Mouse (Mus musculus) small intestine, adult 2 months (tissue): ENCODE results near the gene Htra2. TPM values are rescaled to one million over a fixed set of nuclear protein-coding genes. Genes with fewer than 3 reads are reported as not detected.

Experiments
- H3K27ac ChIP-seq: fragments of 200-500 bp; 2 replicates; pipeline ENCODE4 v1.5.1; 2012; ENCODE audit warnings: low read depth, low read length, control low read depth, inconsistent platforms; ENCODE audit not compliant: insufficient read depth
- H3K27me3 ChIP-seq: fragments of 200-500 bp; 2 replicates; pipeline ENCODE4 v1.6.1; 2012; ENCODE audit warnings: mild to moderate bottlenecking, moderate library complexity, low read length, inconsistent platforms; ENCODE audit not compliant: control insufficient read depth, insufficient read depth
- H3K36me3 ChIP-seq: fragments of 200-500 bp; 2 replicates; pipeline ENCODE4 v1.6.1; 2012; ENCODE audit warnings: mild to moderate bottlenecking, low read length, control low read depth, inconsistent platforms; ENCODE audit not compliant: control insufficient read depth, insufficient read depth
- H3K4me1 ChIP-seq: fragments of 200-500 bp; 2 replicates; pipeline ENCODE4 v1.6.1; 2012; ENCODE audit warnings: low read length, inconsistent platforms, mixed read lengths; ENCODE audit not compliant: control insufficient read depth, insufficient read depth, insufficient read length
- H3K4me3 ChIP-seq: fragments of 200-500 bp; 2 replicates; pipeline ENCODE4 v1.5.1; 2012; ENCODE audit warnings: low read depth, mild to moderate bottlenecking, control low read depth, inconsistent platforms, low read length, moderate library complexity
- CTCF ChIP-seq: fragments of 200-500 bp; IDR thresholded peaks from 2 replicates; pipeline ENCODE4 v1.5.1; 2012; ENCODE audit warnings: low read depth, mild to moderate bottlenecking, control low read depth, inconsistent platforms, low read length, moderate library complexity, mixed read lengths; ENCODE audit not compliant: insufficient replicate concordance, insufficient read length; ENCODE audit errors: extremely low read depth
- POLR2A ChIP-seq: fragments of 200-500 bp; IDR thresholded peaks from 2 replicates; pipeline ENCODE4 v1.6.1; 2012; ENCODE audit warnings: low read depth, mild to moderate bottlenecking, control low read depth, inconsistent platforms, low read length, moderate library complexity
- WGBS: fragments of 180-500 bp; shearing (Covaris S2); methylation state at CpG from one replicate; pipeline ENCODE4 v1.1.7; 2018; 5-methylcytosine and 5-hydroxymethylcytosine counted together
- polyA plus RNA-seq: library from polyadenylated mRNA; depleted of rRNA; stranded (reverse); fragments of >200 nt; gene quantifications from 2 replicates; pipeline ENCODE4 v1.2.3, GENCODE M21; 2012; rRNA removed

The Htra2 gene
- polyA plus RNA-seq, 1 experiment, result 24.3 TPM

DNA sequence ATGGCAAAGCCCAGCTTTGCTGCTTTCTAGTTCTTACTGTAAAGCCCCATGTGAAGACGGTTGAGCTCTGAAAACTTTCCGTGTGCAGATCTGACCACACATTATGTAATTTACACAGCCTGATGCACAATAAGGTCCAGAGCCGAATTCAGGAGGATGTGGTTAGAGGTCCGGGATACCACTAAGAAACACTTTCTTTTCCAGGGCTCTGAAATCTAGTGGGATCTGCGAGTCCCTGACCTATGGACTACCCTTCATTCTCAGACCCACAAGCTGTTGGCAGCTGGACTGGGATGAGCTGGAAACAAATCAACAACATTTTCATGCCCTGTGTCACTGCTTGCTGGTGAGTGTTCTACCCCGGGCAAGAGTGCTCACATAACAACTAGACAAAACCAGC lies 49.0 kb downstream of the Htra2 start:
- H3K4me3 ChIP-seq, result no peak overlapping the region
- 72% methylated on average over 6 of the region's 6 CpGs for WGBS
- TF ChIP-seq POLR2A (no peak), CTCF (no peak)
- H3K36me3 ChIP-seq, result no peaks in the 10 kb centered on the region
- H3K4me1 ChIP-seq, result no peaks in the 10 kb centered on the region
- no peak overlapping the region for H3K27ac ChIP-seq
- no peaks in the 10 kb centered on the region for H3K27me3 ChIP-seq

DNA sequence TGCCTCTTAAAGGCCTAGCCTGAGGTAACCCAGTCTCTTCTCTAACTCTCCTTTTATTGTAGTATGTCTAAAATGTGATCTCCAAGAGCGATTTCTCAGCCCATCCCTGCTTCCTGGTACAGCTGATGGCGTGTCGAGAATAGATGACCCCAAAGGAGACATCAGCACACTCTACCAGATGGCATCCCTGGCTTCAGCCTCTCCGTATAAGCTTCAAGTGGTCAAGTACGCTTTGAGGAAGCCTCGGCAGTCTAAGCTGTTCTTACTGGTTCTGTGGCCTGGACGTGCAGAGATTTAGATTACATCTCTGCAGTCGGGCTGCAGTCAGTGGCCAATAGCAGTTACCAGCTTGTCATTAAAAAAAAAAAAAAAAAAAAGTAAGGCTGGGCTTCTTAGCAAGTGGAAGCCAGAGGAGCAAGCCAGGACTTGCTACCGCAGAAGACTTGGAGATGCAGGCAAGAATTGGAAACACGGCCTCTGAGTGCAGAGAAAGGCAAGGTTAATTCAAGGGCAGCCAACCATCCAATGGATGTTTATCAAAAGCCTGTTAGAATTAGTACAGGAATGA lies 49.5 kb downstream of the Htra2 start:
- peak overlapping the region; percentile 28 for H3K27ac ChIP-seq
- TF ChIP-seq CTCF (no peak), POLR2A (no peak)
- H3K36me3 ChIP-seq, result no peaks in the 10 kb centered on the region
- H3K4me1 ChIP-seq, result no peaks in the 10 kb centered on the region
- H3K27me3 ChIP-seq, result no peaks in the 10 kb centered on the region
- H3K4me3 ChIP-seq, result no peak overlapping the region
- WGBS, result 81% methylated on average over 10 of the region's 10 CpGs

DNA sequence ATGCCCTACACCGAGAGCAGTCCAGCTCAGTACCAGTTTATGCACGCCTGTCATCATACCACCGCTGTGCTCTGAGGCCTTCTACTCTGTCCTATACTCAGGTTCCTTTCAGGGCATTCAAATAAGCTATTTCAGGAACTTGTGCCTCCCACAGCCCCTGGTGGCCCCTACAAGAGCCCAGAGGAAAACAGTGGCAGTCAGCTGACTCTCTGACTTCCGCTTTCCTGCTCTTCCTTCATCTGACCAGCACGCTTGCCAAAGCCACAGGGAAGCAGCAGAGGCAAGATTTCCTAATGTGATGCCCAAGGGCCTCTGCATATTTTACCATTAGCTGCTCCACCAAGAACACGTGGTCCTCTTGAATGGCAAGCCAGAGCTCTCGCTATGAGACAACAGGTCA lies 50.2 kb downstream of the Htra2 start:
- Histone ChIP-seq H3K4me3 (no peak overlapping the region), H3K27me3 (no peaks in the 10 kb centered on the region), H3K27ac (peak overlapping the region; percentile 37), H3K4me1 (no peaks in the 10 kb centered on the region), H3K36me3 (no peaks in the 10 kb centered on the region)
- WGBS, result 67% methylated on average over 7 of the region's 7 CpGs
- TF ChIP-seq POLR2A, result no peak
- TF ChIP-seq CTCF, result no peak

DNA sequence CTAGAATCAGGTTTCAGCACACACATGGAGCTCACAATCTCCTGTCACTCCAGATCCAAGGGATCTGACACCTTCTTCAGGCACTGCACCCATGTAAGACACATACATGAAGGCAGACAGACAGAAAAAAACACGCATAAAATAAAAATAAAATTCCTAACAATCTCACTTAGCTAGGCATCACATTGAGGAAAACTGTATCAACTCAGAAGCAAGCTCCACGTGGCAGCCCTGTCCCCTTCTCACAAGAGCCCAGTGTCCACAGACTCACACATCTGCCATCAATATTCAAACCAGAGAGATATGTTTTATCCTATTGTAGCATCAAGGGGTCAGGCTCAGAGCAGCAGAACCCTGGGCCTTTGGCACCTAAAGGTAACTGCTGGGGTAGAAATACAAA lies 50.8 kb downstream of the Htra2 start:
- no peak for TF ChIP-seq CTCF
- TF ChIP-seq POLR2A, result no peak

DNA sequence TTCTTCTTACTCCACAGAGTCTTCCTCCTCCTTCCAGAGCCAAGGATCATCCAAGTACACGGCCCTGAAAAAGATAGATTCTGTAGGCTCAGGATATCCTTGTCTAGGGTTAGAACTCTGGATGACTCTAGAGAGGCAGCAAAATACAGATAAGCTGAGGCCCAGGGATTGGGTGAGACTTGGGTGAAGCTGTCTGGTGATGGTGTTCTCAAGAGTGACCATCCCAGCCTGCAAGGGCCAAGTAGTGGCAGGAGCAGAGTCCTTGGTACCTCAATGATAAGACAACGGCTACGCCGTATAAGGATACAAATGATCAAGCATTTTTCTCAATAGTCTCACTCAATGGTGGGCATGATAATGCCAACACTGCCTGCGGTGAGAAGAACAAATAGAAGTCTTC lies 51.2 kb downstream of the Htra2 start:
- no peaks in the 10 kb centered on the region for H3K36me3 ChIP-seq
- no peak overlapping the region for H3K27ac ChIP-seq
- H3K4me3 ChIP-seq, result no peak overlapping the region
- H3K27me3 ChIP-seq, result no peaks in the 10 kb centered on the region
- H3K4me1 ChIP-seq, result no peaks in the 10 kb centered on the region
- TF ChIP-seq CTCF (no peak), POLR2A (no peak)
- WGBS, result 82% methylated on average over 5 of the region's 5 CpGs

More for the DNA sequence above, 50.8 kb downstream of the Htra2 start:
- Histone ChIP-seq H3K4me3 (no peak overlapping the region), H3K27ac (peak overlapping the region; percentile 37; the same call in 1 of the 2 replicates), H3K27me3 (no peaks in the 10 kb centered on the region), H3K36me3 (no peaks in the 10 kb centered on the region), H3K4me1 (no peaks in the 10 kb centered on the region)
- 82% methylated on average over 2 of the region's 2 CpGs for WGBS

DNA sequence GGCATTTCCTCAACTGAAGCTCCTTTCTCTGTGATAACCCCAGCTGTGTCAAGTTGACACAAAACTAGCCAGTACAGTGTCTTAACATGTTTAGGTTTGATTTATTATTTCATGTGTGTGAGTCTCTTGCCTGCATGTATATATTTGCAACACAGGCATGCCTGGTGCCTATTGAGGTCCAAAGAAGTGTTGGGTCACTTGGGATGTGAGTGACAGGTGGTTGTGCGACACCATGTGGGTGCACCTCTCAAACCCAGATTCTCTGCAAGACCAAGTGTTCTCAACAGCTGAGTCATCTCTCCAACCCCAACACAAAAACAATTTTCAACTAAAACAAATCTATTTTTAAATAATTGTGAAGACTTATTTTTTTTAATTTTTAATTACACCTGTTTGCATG lies 52.0 kb downstream of the Htra2 start:
- TF ChIP-seq POLR2A (no peak), CTCF (no peak)
- 87% methylated on average over 1 of the region's 1 CpGs for WGBS

More for the DNA sequence above, 52.0 kb downstream of the Htra2 start:
- Histone ChIP-seq H3K4me3 (no peak overlapping the region), H3K36me3 (no peaks in the 10 kb centered on the region), H3K4me1 (no peaks in the 10 kb centered on the region), H3K27me3 (no peaks in the 10 kb centered on the region), H3K27ac (no peak overlapping the region)

Other genes starting within 250 kb of the Htra2 start
- 0.29 and 0.34 TPM in 2 replicates for gene Sema4f, start 115.5 kb downstream of the Htra2 start, polyA plus RNA-seq
- 0.06 and 1.3 TPM in 2 replicates for gene M1ap, start 108.4 kb downstream of the Htra2 start, polyA plus RNA-seq
- 2.2 and 6.1 TPM in 2 replicates for gene Dok1, start 21.8 kb downstream of the Htra2 start, polyA plus RNA-seq
- gene Loxl3, start 21.1 kb downstream of the Htra2 start, polyA plus RNA-seq, result 1.4 and 2.5 TPM in 2 replicates
- gene Aup1, start 752 bp downstream of the Htra2 start, polyA plus RNA-seq, result 392 and 694 TPM in 2 replicates
- gene Dqx1, start 2.6 kb upstream of the Htra2 start, polyA plus RNA-seq, result 22.1 and 48.6 TPM in 2 replicates
- 3.5 and 4.9 TPM in 2 replicates for gene Tlx2, start 15.0 kb upstream of the Htra2 start, polyA plus RNA-seq
- gene Pcgf1, start 22.6 kb upstream of the Htra2 start, polyA plus RNA-seq, result 6.4 and 9.9 TPM in 2 replicates
- 0.42 and 0.91 TPM in 2 replicates for gene Lbx2, start 31.1 kb upstream of the Htra2 start, polyA plus RNA-seq
- gene Ccdc142, start 46.3 kb upstream of the Htra2 start, polyA plus RNA-seq, result 4.9 and 7.5 TPM in 2 replicates
- gene Gm42688, start 46.3 kb upstream of the Htra2 start, polyA plus RNA-seq, result 3.2 and 4.2 TPM in 2 replicates
- gene Mrpl53, start 53.8 kb upstream of the Htra2 start, polyA plus RNA-seq, result 73.8 and 82.0 TPM in 2 replicates
- 34.2 and 45.6 TPM in 2 replicates for gene Mogs, start 60.2 kb upstream of the Htra2 start, polyA plus RNA-seq
- gene Wbp1, start 66.3 kb upstream of the Htra2 start, polyA plus RNA-seq, result 91.6 and 183 TPM in 2 replicates
- gene Ino80b, start 70.2 kb upstream of the Htra2 start, polyA plus RNA-seq, result 30.3 and 70.3 TPM in 2 replicates
- gene Rtkn, start 80.2 kb upstream of the Htra2 start, polyA plus RNA-seq, result 47.3 and 179 TPM in 2 replicates
- gene Wdr54, start 101.1 kb upstream of the Htra2 start, polyA plus RNA-seq, result 0.90 and 1.3 TPM in 2 replicates
- 0.09 TPM in 1 of 2 replicates, not detected in the other for gene 1700003E16Rik, start 101.1 kb upstream of the Htra2 start, polyA plus RNA-seq
- gene Dctn1, start 110.6 kb upstream of the Htra2 start, polyA plus RNA-seq, result 77.1 and 168 TPM in 2 replicates
- gene Slc4a5, start 164.6 kb upstream of the Htra2 start, polyA plus RNA-seq, result 10.0 and 11.4 TPM in 2 replicates